Mouse (Mus musculus): ENCODE data around the gene Mrpl20.

- TF ChIP-seq CTCF (IDR thresholded peaks at IDR 0.05; ENCODE audit: control insufficient read depth, insufficient read depth, low read length) (no peak), POLR2A (IDR thresholded peaks at IDR 0.05; ENCODE audit: borderline replicate concordance, control insufficient read depth, low read depth, low read length) (no peak)
Observed at GRCm38 (mm10) chr4:155851368-155851767, 48.7 kb downstream of the Mrpl20 start.

Measured in bone marrow, adult 2 months (tissue).